9 mouse cellular contexts compared by ENCODE assay signal in genomic region chr6:125040221-125040620, GRCm38 (mm10). TPM values are rescaled to one million over a fixed set of nuclear protein-coding genes. Genes with fewer than 3 reads are reported as not detected.
DNase-seq lines count a peak whose midpoint lies in the region; ATAC-seq and TF ChIP-seq lines count a peak whose summit lies in the region.
"Had no signal": no experiment of that assay in that cellular context is flagged by ENCODE, and none has a peak within 500 bp of the region (broad histone marks: within the 10 kb centered on the region; RNA-seq: fewer than 3 reads in every experiment).

No protein-coding gene starts in this region.

- peaks cover 15% of the 10 kb centered on the region for H3K4me1 ChIP-seq in heart, embryonic 13.5 days
- H3K4me1 ChIP-seq in MEL (ENCODE audit: control insufficient read depth in 1 of 2, insufficient read depth in 2 of 2, low read length in 2 of 2) = peaks cover 13 to 18% of the 10 kb centered on the region in 2 experiments
- peaks cover 13% of the 10 kb centered on the region for H3K4me1 ChIP-seq in heart, postnatal 0 days (ENCODE audit: control insufficient read depth, insufficient read depth)
- peaks cover 24% of the 10 kb centered on the region for H3K4me1 ChIP-seq in midbrain, embryonic 10.5 days

- H3K4me2 ChIP-seq in heart, embryonic 13.5 days = peak overlapping the region; percentile 87
- peak overlapping the region; percentile 88 for H3K4me2 ChIP-seq in heart, postnatal 0 days (ENCODE audit: low read depth, low read length)

- TF ChIP-seq EP300 in MEL (IDR thresholded peaks at IDR 0.05; ENCODE audit: low read depth in 1 of 2, low read length in 2 of 2) = no peak
- TF ChIP-seq EP300 in heart, postnatal 0 days (IDR thresholded peaks at IDR 0.05; ENCODE audit: low read depth) = no peak

- peak overlapping the region; percentile 72 for H3K27ac ChIP-seq in heart, embryonic 13.5 days (replicated peaks)
- H3K27ac ChIP-seq in MEL (ENCODE audit: control insufficient read depth, low read depth, low read length) = peak overlapping the region; percentile 88
- H3K27ac ChIP-seq in heart, postnatal 0 days (ENCODE audit: low read depth) = peak overlapping the region; percentile 72
- H3K27ac ChIP-seq in midbrain, embryonic 10.5 days (replicated peaks) = peak overlapping the region; percentile 90

- WGBS in heart, embryonic 13.5 days = 14% methylated on average over 7 of the region's 7 CpGs
- 15% methylated on average over 7 of the region's 7 CpGs for WGBS in heart, postnatal 0 days
- 20% methylated on average over 7 of the region's 7 CpGs for WGBS in midbrain, embryonic 10.5 days

- no peak for DNase-seq in heart, postnatal 14 days
- peak; percentile 49 for DNase-seq in MEL (ENCODE audit: low read depth, low spot score)
- DNase-seq in heart, postnatal 0 days (ENCODE audit: low spot score) = no peak
- no peak for DNase-seq in midbrain, embryonic 10.5 days (ENCODE audit: low spot score)
- no peak for DNase-seq in spleen, postnatal 36 days (ENCODE audit: low spot score in 2 of 2)
- no peak for DNase-seq in thymus, postnatal 14 days
- DNase-seq in urinary bladder, postnatal 25 days (ENCODE audit: low spot score) = no peak
- DNase-seq: right cerebral cortex, postnatal 14 days had no signal

- no peak for ATAC-seq in heart, embryonic 13.5 days (ENCODE audit: extremely low read depth, insufficient number of reproducible peaks, low FRiP score, low TSS enrichment)
- ATAC-seq in heart, postnatal 0 days (ENCODE audit: insufficient read depth, low read depth) = no peak

- TF ChIP-seq CTCF in MEL (IDR thresholded peaks at IDR 0.05 in 2 of 3, conservative IDR thresholded peaks at IDR 0.05 in 1 of 3; ENCODE audit: control insufficient read depth in 1 of 3, insufficient read depth in 1 of 3, low read depth in 2 of 3, low read length in 3 of 3, poor library complexity in 1 of 3, severe bottlenecking in 1 of 3) = no peak
- no peak for TF ChIP-seq CTCF in heart, postnatal 0 days (IDR thresholded peaks at IDR 0.05; ENCODE audit: low read depth)

- peak overlapping the region; percentile 85 for H3K9ac ChIP-seq in heart, embryonic 13.5 days
- H3K9ac ChIP-seq in MEL (ENCODE audit: control insufficient read depth, low read depth, low read length, poor library complexity, severe bottlenecking) = peak overlapping the region; percentile 80
- peak overlapping the region; percentile 43 for H3K9ac ChIP-seq in heart, postnatal 0 days (replicated peaks; ENCODE audit: low read depth, low read length)

- H3K36me3 ChIP-seq in heart, embryonic 13.5 days = peaks cover 51% of the 10 kb centered on the region
- peaks cover 0 to 22% of the 10 kb centered on the region in 2 experiments; a peak in 3 of 4 replicates for H3K36me3 ChIP-seq in MEL (ENCODE audit: control insufficient read depth in 1 of 2, insufficient read depth in 2 of 2, low read length in 2 of 2)
- H3K36me3 ChIP-seq in heart, postnatal 0 days (replicated peaks; ENCODE audit: control insufficient read depth, insufficient read depth, low read length) = peaks cover 31% of the 10 kb centered on the region
- peaks cover 65% of the 10 kb centered on the region for H3K36me3 ChIP-seq in midbrain, embryonic 10.5 days

- H3K4me3 ChIP-seq in heart, embryonic 13.5 days = peak overlapping the region; percentile 82
- H3K4me3 ChIP-seq in MEL (ENCODE audit: control insufficient read depth in 1 of 2, insufficient read depth in 1 of 2, low read depth in 2 of 2, low read length in 2 of 2) = peak overlapping the region; percentile 81 to 86
- H3K4me3 ChIP-seq in heart, postnatal 0 days (ENCODE audit: low read depth, low read length) = peak overlapping the region; percentile 75
- peak overlapping the region; percentile 79 for H3K4me3 ChIP-seq in midbrain, embryonic 10.5 days

- H3K27me3 ChIP-seq in heart, embryonic 13.5 days (replicated peaks) = no peaks in the 10 kb centered on the region
- no peaks in the 10 kb centered on the region for H3K27me3 ChIP-seq in MEL (ENCODE audit: control insufficient read depth in 1 of 2, insufficient read depth in 2 of 2, low read length in 2 of 2)
- no peaks in the 10 kb centered on the region for H3K27me3 ChIP-seq in heart, postnatal 0 days (ENCODE audit: control insufficient read depth, insufficient read depth, low read length)
- H3K27me3 ChIP-seq in midbrain, embryonic 10.5 days (ENCODE audit: low read depth, poor library complexity, severe bottlenecking) = no peaks in the 10 kb centered on the region

- H3K79me2 ChIP-seq in MEL (ENCODE audit: control insufficient read depth, insufficient read depth, low read length, poor library complexity) = peaks cover 5% of the 10 kb centered on the region; the same call in 1 of the 2 replicates

- TF ChIP-seq RAD21 in MEL (IDR thresholded peaks at IDR 0.05; ENCODE audit: low read depth, low read length) = no peak

- no peak for TF ChIP-seq POLR2A in MEL (IDR thresholded peaks at IDR 0.05; ENCODE audit: control insufficient read depth in 1 of 2, insufficient read depth in 1 of 2, low read depth in 1 of 2, low read length in 2 of 2, poor library complexity in 1 of 2)

- intact Hi-C loops in heart, postnatal 14 days (cut with DNase I) = no loop called here

- H3K9me3 ChIP-seq in heart, embryonic 13.5 days = no peaks in the 10 kb centered on the region
- H3K9me3 ChIP-seq in MEL (replicated peaks; ENCODE audit: insufficient read depth, low read length) = no peaks in the 10 kb centered on the region
- H3K9me3 ChIP-seq in heart, postnatal 0 days (replicated peaks; ENCODE audit: control insufficient read depth, low read length) = no peaks in the 10 kb centered on the region
- H3K9me3 ChIP-seq in midbrain, embryonic 10.5 days (replicated peaks) = no peaks in the 10 kb centered on the region

TF ChIP-seq in MEL, 35 proteins besides CTCF, POLR2A, EP300 and RAD21 (continues in another document):
- TF ChIP-seq SMC3 (IDR thresholded peaks at IDR 0.05; ENCODE audit: low read depth, low read length) (no peak), NRF1 (IDR thresholded peaks at IDR 0.05; ENCODE audit: insufficient read depth, low read depth, low read length, poor library complexity, severe bottlenecking) (no peak), JUND (IDR thresholded peaks at IDR 0.05; ENCODE audit: low read depth, low read length) (peak; percentile 42; the same call in 1 of the 2 replicates), MXI1 (IDR thresholded peaks at IDR 0.05; ENCODE audit: low read depth, low read length) (no peak), ETS1 (IDR thresholded peaks at IDR 0.05; ENCODE audit: low read depth, low read length) (no peak)

RNA-seq across cellular contexts. Expression of gene Ing4, which starts 0.7 kb away (rescaled TPM):
- 78.2 and 91.2 TPM in 2 replicates for polyA plus RNA-seq in heart, embryonic 13.5 days (2015; fragmentation: Nextera tagmentation; extraction: Ambion mirVana)
- total RNA-seq in heart, postnatal 14 days (2021) = 10 to 100 TPM; 40.6 to 41.9 TPM
- 26.3 and 29.5 TPM in 2 replicates for total RNA-seq in MEL (2012; rRNA removed)
- polyA plus RNA-seq in MEL (2012; ENCODE audit: insufficient read depth in 1 of 2, insufficient read length in 2 of 2, low read depth in 1 of 2, low replicate concordance in 2 of 2, missing spikeins in 1 of 2) = 10 to 100 TPM in 1 of 2 experiments, not detected in 1; 34.9 TPM
- total RNA-seq in heart, postnatal 0 days (2014; rRNA removed; ENCODE audit: low replicate concordance) = 41.9 and 48.7 TPM in 2 replicates
- polyA plus RNA-seq in heart, postnatal 0 days (2015; fragmentation: Nextera tagmentation; extraction: Ambion mirVana) = 54.1 and 59.1 TPM in 2 replicates
- 121 and 149 TPM in 2 replicates for polyA plus RNA-seq in midbrain, embryonic 10.5 days (2016; fragmentation: Nextera tagmentation; extraction: Ambion mirVana)

RNA-seq across cellular contexts. Expression of gene Acrbp, which starts 9.3 kb away (rescaled TPM):
- 5.4 and 6.6 TPM in 2 replicates for polyA plus RNA-seq in heart, embryonic 13.5 days (2015; fragmentation: Nextera tagmentation; extraction: Ambion mirVana)
- total RNA-seq in heart, postnatal 14 days (2021) = 1 to 10 TPM; 3.8 to 4.5 TPM
- total RNA-seq in MEL (2012; rRNA removed) = 1.2 and 3.3 TPM in 2 replicates
- 1 to 10 TPM in 1 of 2 experiments, not detected in 1; 5.3 TPM for polyA plus RNA-seq in MEL (2012; ENCODE audit: insufficient read depth in 1 of 2, insufficient read length in 2 of 2, low read depth in 1 of 2, low replicate concordance in 2 of 2, missing spikeins in 1 of 2)
- 2.6 and 6.0 TPM in 2 replicates for total RNA-seq in heart, postnatal 0 days (2014; rRNA removed; ENCODE audit: low replicate concordance)
- polyA plus RNA-seq in heart, postnatal 0 days (2015; fragmentation: Nextera tagmentation; extraction: Ambion mirVana) = 2.2 and 2.7 TPM in 2 replicates
- polyA plus RNA-seq in midbrain, embryonic 10.5 days (2016; fragmentation: Nextera tagmentation; extraction: Ambion mirVana) = 10.1 and 14.2 TPM in 2 replicates

RNA-seq across cellular contexts. Expression of gene Lpar5, which starts 27.5 kb away (rescaled TPM):
- 0.24 and 0.63 TPM in 2 replicates for polyA plus RNA-seq in heart, embryonic 13.5 days (2015; fragmentation: Nextera tagmentation; extraction: Ambion mirVana)
- under 1 TPM; 0.41 to 0.83 TPM for total RNA-seq in heart, postnatal 14 days (2021)
- 2.8 and 3.5 TPM in 2 replicates for total RNA-seq in MEL (2012; rRNA removed)
- polyA plus RNA-seq in MEL (2012; ENCODE audit: insufficient read depth in 1 of 2, insufficient read length in 2 of 2, low read depth in 1 of 2, low replicate concordance in 2 of 2, missing spikeins in 1 of 2) = 10 to 100 TPM in 1 of 2 experiments, not detected in 1; 16.2 TPM
- total RNA-seq in heart, postnatal 0 days (2014; rRNA removed; ENCODE audit: low replicate concordance) = not detected in 2 replicates
- polyA plus RNA-seq in heart, postnatal 0 days (2015; fragmentation: Nextera tagmentation; extraction: Ambion mirVana) = 0.12 TPM in 1 of 2 replicates, not detected in the other
- polyA plus RNA-seq in midbrain, embryonic 10.5 days (2016; fragmentation: Nextera tagmentation; extraction: Ambion mirVana) = 0.16 and 0.19 TPM in 2 replicates

RNA-seq across cellular contexts. Expression of gene Zfp384, which starts 31.3 kb away (rescaled TPM):
- 9.3 and 10.1 TPM in 2 replicates for polyA plus RNA-seq in heart, embryonic 13.5 days (2015; fragmentation: Nextera tagmentation; extraction: Ambion mirVana)
- total RNA-seq in heart, postnatal 14 days (2021) = 10 to 100 TPM; 24.4 to 24.8 TPM
- 19.2 and 19.5 TPM in 2 replicates for total RNA-seq in MEL (2012; rRNA removed)
- polyA plus RNA-seq in MEL (2012; ENCODE audit: insufficient read depth in 1 of 2, insufficient read length in 2 of 2, low read depth in 1 of 2, low replicate concordance in 2 of 2, missing spikeins in 1 of 2) = 10 to 100 TPM in 1 of 2 experiments, not detected in 1; 57.4 TPM
- 18.4 and 20.4 TPM in 2 replicates for total RNA-seq in heart, postnatal 0 days (2014; rRNA removed; ENCODE audit: low replicate concordance)
- polyA plus RNA-seq in heart, postnatal 0 days (2015; fragmentation: Nextera tagmentation; extraction: Ambion mirVana) = 5.4 and 5.5 TPM in 2 replicates
- 9.3 and 9.5 TPM in 2 replicates for polyA plus RNA-seq in midbrain, embryonic 10.5 days (2016; fragmentation: Nextera tagmentation; extraction: Ambion mirVana)

RNA-seq across cellular contexts. Expression of gene Pianp, which starts 43.7 kb away (rescaled TPM):
- polyA plus RNA-seq in heart, embryonic 13.5 days (2015; fragmentation: Nextera tagmentation; extraction: Ambion mirVana) = 0.31 and 0.50 TPM in 2 replicates
- total RNA-seq in heart, postnatal 14 days (2021) = under 1 TPM; 0.60 to 0.66 TPM
- 0.19 and 0.33 TPM in 2 replicates for total RNA-seq in MEL (2012; rRNA removed)
- polyA plus RNA-seq in MEL (2012; ENCODE audit: insufficient read depth in 1 of 2, insufficient read length in 2 of 2, low read depth in 1 of 2, low replicate concordance in 2 of 2, missing spikeins in 1 of 2) = 1 to 10 TPM in 1 of 2 experiments, not detected in 1; 5.5 TPM
- total RNA-seq in heart, postnatal 0 days (2014; rRNA removed; ENCODE audit: low replicate concordance) = not detected in 2 replicates
- 0.37 TPM in 2 replicates for polyA plus RNA-seq in heart, postnatal 0 days (2015; fragmentation: Nextera tagmentation; extraction: Ambion mirVana)
- polyA plus RNA-seq in midbrain, embryonic 10.5 days (2016; fragmentation: Nextera tagmentation; extraction: Ambion mirVana) = 0.81 and 2.1 TPM in 2 replicates

Comparison
In these comparisons a context has a peak if more than half of its experiments do, and no peak if none do; other contexts are left out.
1. RNA of gene Lpar5, which starts 27.5 kb away (polyA plus RNA-seq): 16.2 TPM in MEL; 0.24 to 0.63 TPM in heart, embryonic 13.5 days, 0.16 to 0.19 TPM in midbrain, embryonic 10.5 days and 0.12 TPM in heart, postnatal 0 days; every median in the first group is over 10 times any median in the second.
2. Peak in every context shown above with its lines, with median percentiles within 50 percentile points of each other: H3K27ac ChIP-seq, H3K4me3 ChIP-seq and H3K9ac ChIP-seq.